Mouse (Mus musculus): ENCODE results near the gene Nfkbil1. TPM values are rescaled to one million over a fixed set of nuclear protein-coding genes. Genes with fewer than 3 reads are reported as not detected.

The Nfkbil1 gene
- polyA plus RNA-seq, 1 experiment from 2014 or later: 3.8 TPM

GRCm38 (mm10) chr17:35204494-35205379, 30.9 kb downstream of the Nfkbil1 start, which contains the start of gene Lta:
Lta (minus strand) TSS chr17:35205351.
- Histone ChIP-seq H3K9ac (replicated peaks; ENCODE audit: low read length) (0 out of 2 replicates have a peak within 1 kb of the TSS, but pooled peaks have one; percentile 9), H3K36me3 (ENCODE audit: control insufficient read depth, insufficient read depth, low read length) (no peaks in the 10 kb centered on the region), H3K4me2 (ENCODE audit: low read length) (no peak within 1 kb of the TSS), H3K27me3 (ENCODE audit: control insufficient read depth, insufficient read depth, low read length) (0 out of 2 replicates have a peak, but pooled peaks cover 3% of the 10 kb centered on the region), H3K27ac (replicated peaks; ENCODE audit: low read depth, low read length) (no peak within 1 kb of the TSS), H3K4me3 (replicated peaks; ENCODE audit: low read depth, low read length) (no peak within 1 kb of the TSS), H3K4me1 (ENCODE audit: control insufficient read depth, insufficient read depth, low read length) (no peaks in the 10 kb centered on the region), H3K9me3 (ENCODE audit: control insufficient read depth, low read length) (no peaks in the 10 kb centered on the region)
- no peak for ATAC-seq (ENCODE audit: low FRiP score, low TSS enrichment)
- DNase-seq: no peak
- 28% methylated on average over 20 of the region's 20 CpGs for WGBS

- Histone ChIP-seq H3K9me3 (ENCODE audit: control insufficient read depth, low read length) (no peaks in the 10 kb centered on the region), H3K36me3 (ENCODE audit: control insufficient read depth, insufficient read depth, low read length) (no peaks in the 10 kb centered on the region), H3K4me3 (replicated peaks; ENCODE audit: low read depth, low read length) (no peak overlapping the region), H3K4me1 (ENCODE audit: control insufficient read depth, insufficient read depth, low read length) (no peaks in the 10 kb centered on the region), H3K4me2 (ENCODE audit: low read length) (no peak overlapping the region), H3K27ac (replicated peaks; ENCODE audit: low read depth, low read length) (no peak overlapping the region), H3K9ac (replicated peaks; ENCODE audit: low read length) (no peak overlapping the region), H3K27me3 (ENCODE audit: control insufficient read depth, insufficient read depth, low read length) (0 out of 2 replicates have a peak, but pooled peaks cover 3% of the 10 kb centered on the region)
- ATAC-seq (ENCODE audit: low FRiP score, low TSS enrichment): no peak
- 78% methylated on average over 4 of the region's 4 CpGs for WGBS
- DNase-seq: no peak
These were observed 33.1 kb downstream of the Nfkbil1 start for GRCm38 (mm10) chr17:35202442-35202841.

GRCm38 (mm10) chr17:35201787-35202186, 33.8 kb downstream of the Nfkbil1 start, which contains the start of gene Tnf:
Tnf (minus strand) TSS chr17:35202007.
- Histone ChIP-seq H3K9ac (replicated peaks; ENCODE audit: low read length) (no peak within 1 kb of the TSS), H3K4me2 (ENCODE audit: low read length) (no peak within 1 kb of the TSS), H3K9me3 (ENCODE audit: control insufficient read depth, low read length) (no peaks in the 10 kb centered on the region), H3K27me3 (ENCODE audit: control insufficient read depth, insufficient read depth, low read length) (peaks cover 6% of the 10 kb centered on the region; the same call in 1 of the 2 replicates), H3K27ac (replicated peaks; ENCODE audit: low read depth, low read length) (no peak within 1 kb of the TSS), H3K36me3 (ENCODE audit: control insufficient read depth, insufficient read depth, low read length) (no peaks in the 10 kb centered on the region), H3K4me3 (replicated peaks; ENCODE audit: low read depth, low read length) (no peak within 1 kb of the TSS), H3K4me1 (ENCODE audit: control insufficient read depth, insufficient read depth, low read length) (no peaks in the 10 kb centered on the region)
- WGBS: 51% methylated on average over 13 of the region's 13 CpGs
- ATAC-seq (ENCODE audit: low FRiP score, low TSS enrichment) (no peak), DNase-seq (no peak)

GRCm38 (mm10) chr17:35201128-35201527, 34.5 kb downstream of the Nfkbil1 start:
- DNase-seq: no peak
- H3K9ac ChIP-seq (replicated peaks; ENCODE audit: low read length): no peak overlapping the region
- ATAC-seq (ENCODE audit: low FRiP score, low TSS enrichment): no peak
- H3K4me2 ChIP-seq (ENCODE audit: low read length): no peak overlapping the region
- 80% methylated on average over 11 of the region's 11 CpGs for WGBS
- H3K4me1 ChIP-seq (ENCODE audit: control insufficient read depth, insufficient read depth, low read length): no peaks in the 10 kb centered on the region
- H3K36me3 ChIP-seq (ENCODE audit: control insufficient read depth, insufficient read depth, low read length): no peaks in the 10 kb centered on the region
- no peak overlapping the region for H3K4me3 ChIP-seq (replicated peaks; ENCODE audit: low read depth, low read length)
- peaks cover 13% of the 10 kb centered on the region for H3K27me3 ChIP-seq (ENCODE audit: control insufficient read depth, insufficient read depth, low read length)
- H3K9me3 ChIP-seq (ENCODE audit: control insufficient read depth, low read length): no peaks in the 10 kb centered on the region
- H3K27ac ChIP-seq (replicated peaks; ENCODE audit: low read depth, low read length): no peak overlapping the region

GRCm38 (mm10) chr17:35200398-35200797, 35.2 kb downstream of the Nfkbil1 start:
- Histone ChIP-seq H3K9ac (replicated peaks; ENCODE audit: low read length) (no peak overlapping the region), H3K36me3 (ENCODE audit: control insufficient read depth, insufficient read depth, low read length) (no peaks in the 10 kb centered on the region), H3K9me3 (ENCODE audit: control insufficient read depth, low read length) (no peaks in the 10 kb centered on the region), H3K4me2 (ENCODE audit: low read length) (no peak overlapping the region), H3K4me1 (ENCODE audit: control insufficient read depth, insufficient read depth, low read length) (peaks cover 6% of the 10 kb centered on the region; the same call in 1 of the 2 replicates), H3K27me3 (ENCODE audit: control insufficient read depth, insufficient read depth, low read length) (peaks cover 20% of the 10 kb centered on the region), H3K27ac (replicated peaks; ENCODE audit: low read depth, low read length) (no peak overlapping the region), H3K4me3 (replicated peaks; ENCODE audit: low read depth, low read length) (no peak overlapping the region)
- 87% methylated on average over 11 of the region's 11 CpGs for WGBS
- ATAC-seq (ENCODE audit: low FRiP score, low TSS enrichment) (no peak), DNase-seq (no peak)

GRCm38 (mm10) chr17:35198946-35199345, 36.6 kb downstream of the Nfkbil1 start:
- Histone ChIP-seq H3K27ac (replicated peaks; ENCODE audit: low read depth, low read length) (no peak overlapping the region), H3K9ac (replicated peaks; ENCODE audit: low read length) (no peak overlapping the region)
- WGBS: 40% methylated on average over 8 of the region's 8 CpGs

GRCm38 (mm10) chr17:35198029-35198428, 37.6 kb downstream of the Nfkbil1 start:
- no peak overlapping the region for H3K27ac ChIP-seq (replicated peaks; ENCODE audit: low read depth, low read length)
- peaks cover 6% of the 10 kb centered on the region; the same call in 1 of the 2 replicates for H3K4me1 ChIP-seq (ENCODE audit: control insufficient read depth, insufficient read depth, low read length)
- no peak overlapping the region for H3K4me2 ChIP-seq (ENCODE audit: low read length)
- no peak for DNase-seq
- no peak for ATAC-seq (ENCODE audit: low FRiP score, low TSS enrichment)
- peaks cover 29% of the 10 kb centered on the region for H3K27me3 ChIP-seq (ENCODE audit: control insufficient read depth, insufficient read depth, low read length)
- H3K4me3 ChIP-seq (replicated peaks; ENCODE audit: low read depth, low read length): no peak overlapping the region
- 68% methylated on average over 7 of the region's 7 CpGs for WGBS
- H3K9me3 ChIP-seq (ENCODE audit: control insufficient read depth, low read length): no peaks in the 10 kb centered on the region
- H3K36me3 ChIP-seq (ENCODE audit: control insufficient read depth, insufficient read depth, low read length): no peaks in the 10 kb centered on the region
- no peak overlapping the region for H3K9ac ChIP-seq (replicated peaks; ENCODE audit: low read length)

More at GRCm38 (mm10) chr17:35198946-35199345, 36.6 kb downstream of the Nfkbil1 start:
- no peaks in the 10 kb centered on the region for H3K36me3 ChIP-seq (ENCODE audit: control insufficient read depth, insufficient read depth, low read length)
- ATAC-seq (ENCODE audit: low FRiP score, low TSS enrichment): no peak
- H3K9me3 ChIP-seq (ENCODE audit: control insufficient read depth, low read length): no peaks in the 10 kb centered on the region
- DNase-seq: no peak
- no peak overlapping the region for H3K4me2 ChIP-seq (ENCODE audit: low read length)
- H3K27me3 ChIP-seq (ENCODE audit: control insufficient read depth, insufficient read depth, low read length): peaks cover 29% of the 10 kb centered on the region
- no peak overlapping the region for H3K4me3 ChIP-seq (replicated peaks; ENCODE audit: low read depth, low read length)
- H3K4me1 ChIP-seq (ENCODE audit: control insufficient read depth, insufficient read depth, low read length): peaks cover 6% of the 10 kb centered on the region; the same call in 1 of the 2 replicates

GRCm38 (mm10) chr17:35197126-35197525, 38.5 kb downstream of the Nfkbil1 start:
- Histone ChIP-seq H3K4me2 (ENCODE audit: low read length) (no peak overlapping the region), H3K9me3 (ENCODE audit: control insufficient read depth, low read length) (no peaks in the 10 kb centered on the region), H3K27me3 (ENCODE audit: control insufficient read depth, insufficient read depth, low read length) (peaks cover 29% of the 10 kb centered on the region), H3K36me3 (ENCODE audit: control insufficient read depth, insufficient read depth, low read length) (no peaks in the 10 kb centered on the region), H3K27ac (replicated peaks; ENCODE audit: low read depth, low read length) (no peak overlapping the region), H3K9ac (replicated peaks; ENCODE audit: low read length) (no peak overlapping the region), H3K4me3 (replicated peaks; ENCODE audit: low read depth, low read length) (no peak overlapping the region), H3K4me1 (ENCODE audit: control insufficient read depth, insufficient read depth, low read length) (peaks cover 6% of the 10 kb centered on the region; the same call in 1 of the 2 replicates)
- DNase-seq (no peak), ATAC-seq (ENCODE audit: low FRiP score, low TSS enrichment) (no peak)
- WGBS: 46% methylated on average over 6 of the region's 6 CpGs

All from midbrain, embryonic 14.5 days (tissue).